Mouse (Mus musculus) erythroblast, embryonic 14.5 days (primary cell): Measurements from ENCODE around the gene Olfr860. TPM values are rescaled to one million over a fixed set of nuclear protein-coding genes. Genes with fewer than 3 reads are reported as not detected.
"Not testable (repeated sequence)": the region's sequence is repeated elsewhere in the genome, so short reads cannot be mapped to it uniquely, and the experiment has no call there.

Source experiments
- H3K27me3 ChIP-seq: 2 replicates; pipeline ENCODE4 v1.6.1; 2012; ENCODE audit warnings: inconsistent platforms; ENCODE audit not compliant: control insufficient read depth
- H3K36me3 ChIP-seq: 2 replicates; pipeline ENCODE4 v1.6.1; 2012; ENCODE audit warnings: mild to moderate bottlenecking, inconsistent platforms; ENCODE audit not compliant: control insufficient read depth
- H3K4me1 ChIP-seq: 2 replicates; pipeline ENCODE4 v1.6.1; 2012; ENCODE audit warnings: inconsistent platforms; ENCODE audit not compliant: control insufficient read depth
- H3K4me3 ChIP-seq: replicated peaks from 2 replicates; pipeline ENCODE3; 2012; ENCODE audit warnings: moderate library complexity, mild to moderate bottlenecking, inconsistent platforms
- H3K9me3 ChIP-seq: 2 replicates; pipeline ENCODE4 v1.6.1; 2012; ENCODE audit warnings: low read length, inconsistent platforms, mixed read lengths; ENCODE audit not compliant: control insufficient read depth
- GATA1 ChIP-seq: IDR thresholded peaks from 2 replicates; pipeline ENCODE4 v1.6.1; 2012; ENCODE audit warnings: low read length, inconsistent platforms, mixed read lengths
- TAL1 ChIP-seq: IDR thresholded peaks from 3 replicates; pipeline ENCODE4 v1.6.1; 2012; ENCODE audit warnings: low read length, inconsistent platforms, mixed read lengths
- polyA plus RNA-seq: library from polyadenylated mRNA; stranded (reverse); fragments of >175 nt; gene quantifications from 2 replicates; pipeline ENCODE4 v1.2.3, GENCODE M21; 2012

Olfr860 gene
- not detected in 2 replicates for polyA plus RNA-seq

DNA sequence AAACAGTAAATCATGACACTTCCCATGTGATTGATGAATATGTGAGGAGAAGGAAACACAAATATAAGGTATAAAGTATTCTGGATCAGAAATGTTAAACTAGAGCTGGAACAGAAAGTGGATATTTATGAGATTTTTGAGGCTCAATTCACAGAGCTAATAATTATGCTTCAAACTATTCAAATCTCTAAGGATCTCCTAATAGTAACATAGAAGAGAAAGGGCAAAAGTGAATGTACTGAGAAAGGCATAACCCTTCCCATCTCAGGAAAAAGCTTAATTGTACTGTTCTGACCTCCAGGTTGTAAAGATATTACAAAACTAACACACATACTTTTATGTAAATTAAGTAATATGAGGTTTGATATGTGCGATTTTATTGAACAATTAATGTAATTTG lies at the start of gene Olfr860:
TSS of gene Olfr860 (minus strand) at position 101 of the 400 bp plus-strand sequence.
- TF ChIP-seq GATA1 (no peak), TAL1 (no peak)
- Histone ChIP-seq H3K27me3 (no peaks in the 10 kb centered on the region), H3K4me3 (no peak within 1 kb of the TSS), H3K36me3 (no peaks in the 10 kb centered on the region), H3K4me1 (no peaks in the 10 kb centered on the region), H3K9me3 (no peaks in the 10 kb centered on the region)

DNA sequence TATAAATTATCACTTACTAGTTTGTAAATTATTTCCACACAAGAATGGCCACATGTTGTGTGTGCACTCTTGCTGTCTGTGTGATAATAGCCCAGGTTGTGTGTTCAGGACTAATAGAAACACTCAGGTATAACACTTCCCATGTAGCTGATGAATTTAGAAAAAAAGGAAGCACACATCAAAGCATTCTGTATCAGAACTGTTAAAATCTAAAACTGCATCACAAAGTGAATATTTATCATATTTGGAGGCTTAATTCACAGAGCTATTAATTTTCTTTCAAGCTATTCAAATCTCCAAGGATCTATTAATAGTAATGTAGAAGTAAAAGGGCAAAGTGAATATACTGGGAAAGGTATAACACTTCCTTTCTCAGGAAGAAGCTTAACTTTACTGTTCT lies 38.4 kb upstream of the Olfr860 start, which contains the start of gene Olfr862:
TSS of gene Olfr862 (minus strand) at position 101 of the 400 bp plus-strand sequence.
- Histone ChIP-seq H3K9me3 (no peaks in the 10 kb centered on the region), H3K36me3 (no peaks in the 10 kb centered on the region), H3K4me1 (no peaks in the 10 kb centered on the region), H3K27me3 (no peaks in the 10 kb centered on the region), H3K4me3 (no peak within 1 kb of the TSS)
- TF ChIP-seq TAL1 (no peak), GATA1 (no peak)

GRCm38 (mm10) chr9:19804606-19805005 lies 44.9 kb downstream of the Olfr860 start, which contains the start of gene Olfr859:
TSS of gene Olfr859 (plus strand) at chr9:19804906.
- H3K4me3 ChIP-seq, H3K4me1 ChIP-seq, H3K9me3 ChIP-seq, H3K36me3 ChIP-seq, H3K27me3 ChIP-seq: not testable (repeated sequence)

DNA sequence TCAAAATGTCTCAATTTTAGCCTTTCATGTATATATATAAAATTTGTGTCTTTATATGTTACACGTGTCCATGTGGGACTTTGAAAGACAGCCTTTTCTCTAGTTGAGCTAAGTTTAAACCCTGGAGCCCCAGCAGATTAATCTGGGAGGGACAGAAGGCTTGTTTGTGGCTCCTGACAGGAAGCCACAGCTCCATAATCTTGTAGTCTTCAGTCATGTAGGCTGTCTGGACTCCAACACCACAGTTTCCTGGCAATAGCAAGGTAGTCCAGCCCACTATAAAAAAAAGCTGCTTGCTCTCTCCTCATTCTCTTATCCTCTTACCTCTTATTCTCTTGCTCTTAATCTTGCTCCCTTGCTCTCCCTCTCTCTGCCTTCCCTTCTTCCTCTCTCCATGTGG lies 46.5 kb downstream of the Olfr860 start:
- Histone ChIP-seq H3K9me3 (no peaks in the 10 kb centered on the region), H3K36me3 (no peaks in the 10 kb centered on the region), H3K4me3 (no peak overlapping the region), H3K4me1 (no peaks in the 10 kb centered on the region), H3K27me3 (no peaks in the 10 kb centered on the region)
- TF ChIP-seq TAL1 (no peak), GATA1 (no peak)

Other genes starting within 250 kb of the Olfr860 start
- 0.02 TPM in 1 of 2 replicates, not detected in the other for gene Zfp317, start 227.6 kb downstream of the Olfr860 start, polyA plus RNA-seq
- not detected in 2 replicates for gene Olfr857, start 140.3 kb downstream of the Olfr860 start, polyA plus RNA-seq
- gene Olfr58, start 69.5 kb downstream of the Olfr860 start, polyA plus RNA-seq, result 0.01 TPM in 1 of 2 replicates, not detected in the other
- 0.01 TPM in 1 of 2 replicates, not detected in the other for gene Olfr859, start 44.8 kb downstream of the Olfr860 start, polyA plus RNA-seq
- gene Olfr862, start 38.3 kb upstream of the Olfr860 start, polyA plus RNA-seq, result not detected in 2 replicates
- gene Olfr77, start 67.1 kb upstream of the Olfr860 start, polyA plus RNA-seq, result 0.01 TPM in 1 of 2 replicates, not detected in the other
- not detected in 2 replicates for gene Olfr866, start 178.3 kb upstream of the Olfr860 start, polyA plus RNA-seq
- gene Olfr867, start 207.8 kb upstream of the Olfr860 start, polyA plus RNA-seq, result not detected in 2 replicates
- not detected in 2 replicates for gene Olfr868, start 248.9 kb upstream of the Olfr860 start, polyA plus RNA-seq